Mouse (Mus musculus): ENCODE results near the gene Rab3c. TPM values are rescaled to one million over a fixed set of nuclear protein-coding genes. Genes with fewer than 3 reads are reported as not detected.

Gene Rab3c
- polyA plus RNA-seq, 1 experiment from 2014 or later, result 177 TPM

DNA sequence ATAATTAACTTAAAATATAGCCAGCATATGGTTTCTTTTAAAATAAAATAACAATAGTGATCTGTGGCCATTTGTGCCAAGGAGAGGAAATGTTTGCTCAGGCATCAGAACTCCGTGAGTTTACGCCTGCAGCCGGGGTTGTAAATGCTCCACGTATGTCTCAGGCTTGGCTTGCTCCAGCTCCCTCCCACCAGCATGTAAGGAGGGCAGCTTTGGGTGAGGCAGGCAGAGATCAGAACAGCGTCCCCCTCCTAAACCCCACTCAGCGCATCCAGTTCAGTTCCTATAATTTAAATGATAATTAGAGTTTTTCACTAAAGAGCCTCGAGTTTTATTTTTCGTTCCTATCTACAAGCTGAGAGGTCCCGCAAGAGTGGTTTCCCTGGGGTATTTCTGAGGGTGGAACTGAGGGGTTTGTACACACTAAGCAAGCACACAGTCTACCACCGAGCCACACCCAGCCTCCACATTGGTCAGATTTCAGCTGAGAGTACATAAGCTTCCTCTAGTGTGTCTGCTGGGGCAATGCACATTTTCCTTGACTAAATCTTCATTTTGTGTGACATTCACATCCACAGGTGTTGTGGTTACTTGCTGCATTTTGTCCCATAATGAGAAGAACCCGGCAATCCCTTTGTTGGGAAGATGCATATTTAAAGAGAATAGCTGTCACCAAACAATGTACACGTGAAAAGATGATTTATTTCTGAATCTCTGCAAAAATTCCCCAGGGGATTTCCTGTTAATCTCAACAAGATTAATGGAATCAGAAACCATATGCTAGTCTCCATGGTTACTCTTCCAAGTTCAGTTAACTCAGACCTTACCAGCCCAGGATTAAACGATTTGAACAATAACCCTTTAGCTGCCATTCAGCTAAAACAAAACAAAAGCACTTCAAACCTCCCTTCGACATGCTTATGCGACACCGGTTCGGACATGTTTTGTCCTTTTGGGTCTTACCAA is 186.8 kb downstream of the Rab3c start:
- Histone ChIP-seq H3K9me3 (ENCODE audit: control insufficient read depth, low read length) (no peaks in the 10 kb centered on the region), H3K27me3 (ENCODE audit: control insufficient read depth, insufficient read depth, low read length) (no peaks in the 10 kb centered on the region), H3K9ac (peak overlapping the region; percentile 21; the same call in 1 of the 2 replicates), H3K27ac (peak overlapping the region; percentile 84), H3K4me2 (replicated peaks) (peak overlapping the region; percentile 34), H3K4me1 (replicated peaks; ENCODE audit: control insufficient read depth, insufficient read depth, low read length) (peaks cover 29% of the 10 kb centered on the region), H3K36me3 (replicated peaks; ENCODE audit: control insufficient read depth, insufficient read depth) (no peaks in the 10 kb centered on the region), H3K4me3 (replicated peaks; ENCODE audit: low read length) (no peak overlapping the region)
- peak; percentile 79 for ATAC-seq (ENCODE audit: low FRiP score)
- 24% methylated on average over 17 of the region's 17 CpGs for WGBS
- peak; percentile 72 for DNase-seq (ENCODE audit: low spot score)

DNA sequence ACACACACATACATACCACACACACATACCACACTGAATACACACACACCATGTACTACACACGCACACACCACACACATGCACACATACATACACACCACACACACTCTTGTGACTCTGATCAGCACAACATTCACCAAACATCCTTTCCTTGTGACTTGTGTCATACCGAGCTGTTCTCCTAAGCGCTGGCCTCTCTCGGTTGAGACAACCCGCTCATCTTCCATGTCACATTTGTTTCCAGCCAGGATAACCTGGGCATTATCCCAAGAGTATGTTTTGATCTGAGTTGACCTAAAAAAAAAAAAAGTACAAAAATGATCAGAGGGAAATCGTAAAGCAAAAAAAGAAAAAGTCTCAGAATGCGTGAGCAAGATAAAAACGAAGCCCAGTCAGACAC is 196.8 kb downstream of the Rab3c start:
- Histone ChIP-seq H3K9me3 (ENCODE audit: control insufficient read depth, low read length) (no peaks in the 10 kb centered on the region), H3K36me3 (replicated peaks; ENCODE audit: control insufficient read depth, insufficient read depth) (peaks cover 16% of the 10 kb centered on the region; the same call in 1 of the 2 replicates), H3K4me1 (replicated peaks; ENCODE audit: control insufficient read depth, insufficient read depth, low read length) (no peaks in the 10 kb centered on the region), H3K27me3 (ENCODE audit: control insufficient read depth, insufficient read depth, low read length) (no peaks in the 10 kb centered on the region), H3K4me3 (replicated peaks; ENCODE audit: low read length) (no peak overlapping the region), H3K9ac (no peak overlapping the region), H3K4me2 (replicated peaks) (no peak overlapping the region), H3K27ac (no peak overlapping the region)
- ATAC-seq (ENCODE audit: low FRiP score) (no peak; the same call in 1 of the 2 replicates), DNase-seq (ENCODE audit: low spot score) (no peak)
- WGBS, result 93% methylated on average over 8 of the region's 8 CpGs

DNA sequence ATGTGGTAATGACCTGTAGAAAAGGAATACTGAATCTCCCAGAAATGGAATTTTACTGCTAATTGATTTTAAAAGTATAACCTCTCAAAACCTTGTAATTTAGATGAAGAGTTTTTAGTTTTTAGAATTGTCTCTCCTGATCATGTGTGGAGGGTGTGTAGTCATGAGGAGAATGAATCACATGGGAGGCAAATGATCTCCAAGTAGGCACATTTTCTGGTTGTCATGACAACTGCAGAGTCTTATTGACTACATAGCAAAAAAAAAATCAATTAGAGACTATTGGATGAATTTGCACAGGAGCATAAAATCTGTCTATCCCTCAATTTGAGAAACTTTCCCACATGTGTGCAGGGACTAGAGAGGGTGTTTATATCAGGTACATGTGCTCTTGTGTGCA is 199.6 kb downstream of the Rab3c start:
- no peaks in the 10 kb centered on the region for H3K9me3 ChIP-seq (ENCODE audit: control insufficient read depth, low read length)
- no peak overlapping the region for H3K4me3 ChIP-seq (replicated peaks; ENCODE audit: low read length)
- H3K27ac ChIP-seq, result no peak overlapping the region
- peaks cover 16% of the 10 kb centered on the region; the same call in 1 of the 2 replicates for H3K36me3 ChIP-seq (replicated peaks; ENCODE audit: control insufficient read depth, insufficient read depth)
- H3K9ac ChIP-seq, result no peak overlapping the region
- DNase-seq (ENCODE audit: low spot score) (no peak), ATAC-seq (ENCODE audit: low FRiP score) (no peak)
- H3K27me3 ChIP-seq (ENCODE audit: control insufficient read depth, insufficient read depth, low read length), result no peaks in the 10 kb centered on the region
- H3K4me2 ChIP-seq (replicated peaks), result no peak overlapping the region
- H3K4me1 ChIP-seq (replicated peaks; ENCODE audit: control insufficient read depth, insufficient read depth, low read length), result no peaks in the 10 kb centered on the region

DNA sequence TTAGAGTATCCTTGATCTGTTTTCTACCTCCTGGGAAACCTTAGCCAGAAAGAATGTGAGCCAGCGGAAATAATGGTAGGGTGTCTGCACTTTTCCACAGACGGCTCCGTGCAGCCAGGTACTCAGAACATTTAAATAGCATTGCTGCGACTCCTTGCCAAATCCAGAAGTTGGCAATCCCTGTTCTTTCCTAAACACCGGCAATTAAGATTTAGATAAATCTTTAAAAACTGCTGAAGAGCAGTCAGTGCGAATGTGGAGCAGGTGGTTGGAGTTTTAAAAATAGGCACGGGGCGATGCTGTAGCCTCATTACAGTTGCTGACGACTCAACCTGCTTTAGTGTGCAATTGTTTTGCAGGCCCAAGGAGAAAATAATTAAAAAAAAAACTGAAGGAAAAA is 205.2 kb downstream of the Rab3c start:
- WGBS, result 83% methylated on average over 9 of the region's 9 CpGs
- Histone ChIP-seq H3K4me2 (replicated peaks) (no peak overlapping the region), H3K4me1 (replicated peaks; ENCODE audit: control insufficient read depth, insufficient read depth, low read length) (peaks cover 11% of the 10 kb centered on the region), H3K4me3 (replicated peaks; ENCODE audit: low read length) (no peak overlapping the region), H3K27me3 (ENCODE audit: control insufficient read depth, insufficient read depth, low read length) (no peaks in the 10 kb centered on the region), H3K36me3 (replicated peaks; ENCODE audit: control insufficient read depth, insufficient read depth) (no peaks in the 10 kb centered on the region), H3K27ac (no peak overlapping the region), H3K9ac (no peak overlapping the region), H3K9me3 (ENCODE audit: control insufficient read depth, low read length) (no peaks in the 10 kb centered on the region)
- no peak for DNase-seq (ENCODE audit: low spot score)
- no peak for ATAC-seq (ENCODE audit: low FRiP score)

GRCm38 (mm10) chr13:110074180-110074579 is 206.6 kb downstream of the Rab3c start:
- Histone ChIP-seq H3K27me3 (ENCODE audit: control insufficient read depth, insufficient read depth, low read length) (no peaks in the 10 kb centered on the region), H3K27ac (0 out of 2 replicates have a peak overlapping the region, but pooled peaks have one; percentile 7), H3K4me2 (replicated peaks) (no peak overlapping the region), H3K4me1 (replicated peaks; ENCODE audit: control insufficient read depth, insufficient read depth, low read length) (peaks cover 11% of the 10 kb centered on the region), H3K9me3 (ENCODE audit: control insufficient read depth, low read length) (no peaks in the 10 kb centered on the region), H3K9ac (no peak overlapping the region), H3K36me3 (replicated peaks; ENCODE audit: control insufficient read depth, insufficient read depth) (no peaks in the 10 kb centered on the region), H3K4me3 (replicated peaks; ENCODE audit: low read length) (no peak overlapping the region)
- 67% methylated on average over 2 of the region's 2 CpGs for WGBS
- no peak for ATAC-seq (ENCODE audit: low FRiP score)
- DNase-seq (ENCODE audit: low spot score), result no peak

DNA sequence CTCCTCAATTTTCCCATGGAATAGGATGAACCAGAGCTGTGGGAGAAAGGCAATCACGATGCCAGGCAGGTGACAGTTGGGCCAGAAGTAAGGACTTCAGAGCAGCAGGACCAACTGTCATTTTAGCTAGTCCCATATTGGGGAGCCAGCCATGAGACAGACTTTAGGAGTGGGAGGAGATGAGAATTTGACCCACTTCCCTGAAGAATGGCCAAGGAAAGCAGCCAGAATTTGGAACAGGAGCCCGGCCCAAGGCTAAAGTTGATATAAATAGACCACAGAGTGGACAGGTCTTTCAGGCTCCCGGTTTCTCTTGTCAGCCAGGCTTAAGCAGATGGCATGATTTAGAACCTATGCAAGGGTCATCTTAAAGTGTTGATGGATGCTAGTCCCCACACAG is 213.6 kb downstream of the Rab3c start:
- ATAC-seq (ENCODE audit: low FRiP score) (no peak), DNase-seq (ENCODE audit: low spot score) (no peak)
- no peak overlapping the region for H3K4me2 ChIP-seq (replicated peaks)
- no peaks in the 10 kb centered on the region for H3K9me3 ChIP-seq (ENCODE audit: control insufficient read depth, low read length)
- H3K4me3 ChIP-seq (replicated peaks; ENCODE audit: low read length), result no peak overlapping the region
- WGBS, result 94% methylated on average over 3 of the region's 3 CpGs
- H3K36me3 ChIP-seq (replicated peaks; ENCODE audit: control insufficient read depth, insufficient read depth), result no peaks in the 10 kb centered on the region
- H3K4me1 ChIP-seq (replicated peaks; ENCODE audit: control insufficient read depth, insufficient read depth, low read length), result peaks cover 12% of the 10 kb centered on the region
- H3K27ac ChIP-seq, result no peak overlapping the region
- H3K9ac ChIP-seq, result no peak overlapping the region
- H3K27me3 ChIP-seq (ENCODE audit: control insufficient read depth, insufficient read depth, low read length), result no peaks in the 10 kb centered on the region

DNA sequence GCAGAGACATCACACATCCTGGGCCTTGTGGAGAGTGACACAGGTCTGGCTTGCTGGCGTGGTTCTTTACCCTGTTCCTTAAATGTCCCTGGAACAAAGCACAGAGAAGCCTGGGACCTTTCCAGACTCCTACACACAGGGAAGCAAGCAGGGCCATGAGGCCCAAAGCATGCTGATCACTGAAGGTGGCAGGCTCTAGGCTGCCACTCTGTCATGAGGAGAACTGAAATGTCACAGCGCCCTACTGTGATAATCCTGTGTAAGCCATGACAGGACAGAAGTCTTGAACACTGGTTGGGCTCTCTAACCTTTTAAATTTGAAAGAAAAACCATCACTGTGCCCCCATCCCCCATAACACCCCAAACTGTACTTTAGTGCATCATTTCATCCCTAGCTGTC is 214.1 kb downstream of the Rab3c start:
- ATAC-seq (ENCODE audit: low FRiP score) (no peak), DNase-seq (ENCODE audit: low spot score) (no peak)
- Histone ChIP-seq H3K4me3 (replicated peaks; ENCODE audit: low read length) (no peak overlapping the region), H3K4me1 (replicated peaks; ENCODE audit: control insufficient read depth, insufficient read depth, low read length) (peaks cover 11% of the 10 kb centered on the region), H3K27me3 (ENCODE audit: control insufficient read depth, insufficient read depth, low read length) (no peaks in the 10 kb centered on the region), H3K36me3 (replicated peaks; ENCODE audit: control insufficient read depth, insufficient read depth) (no peaks in the 10 kb centered on the region), H3K27ac (no peak overlapping the region), H3K9ac (no peak overlapping the region), H3K4me2 (replicated peaks) (no peak overlapping the region), H3K9me3 (ENCODE audit: control insufficient read depth, low read length) (no peaks in the 10 kb centered on the region)
- 89% methylated on average over 2 of the region's 2 CpGs for WGBS

DNA sequence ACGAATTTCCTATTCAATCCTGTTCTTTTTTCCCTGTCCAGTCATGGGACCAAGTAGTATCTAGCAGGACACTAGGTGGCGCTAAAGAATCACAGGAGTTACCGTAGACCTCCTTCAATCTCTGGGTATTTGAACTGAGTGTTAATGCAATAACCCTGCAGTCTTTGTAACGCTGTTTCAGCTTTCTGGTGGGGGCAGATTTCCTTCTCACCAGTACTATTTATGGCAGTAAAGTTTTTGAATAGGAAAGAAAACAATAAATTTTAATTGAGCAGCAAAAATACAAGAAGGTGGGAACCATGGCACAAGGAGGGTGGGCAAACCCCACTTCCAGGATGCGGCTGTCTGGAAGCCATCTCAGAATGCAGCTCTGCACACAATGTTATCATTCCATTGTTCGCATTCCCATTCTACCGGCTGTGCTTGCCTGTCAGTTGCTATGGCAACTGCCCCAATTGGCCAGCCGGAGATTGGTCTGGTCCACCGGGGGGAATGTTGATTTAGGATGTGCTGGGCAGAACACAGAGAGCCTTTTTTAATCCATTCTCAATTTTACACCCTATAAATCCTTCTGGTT is 217.9 kb downstream of the Rab3c start:
- DNase-seq (ENCODE audit: low spot score) (peak; percentile 99), ATAC-seq (ENCODE audit: low FRiP score) (peak; percentile 95)
- H3K36me3 ChIP-seq (replicated peaks; ENCODE audit: control insufficient read depth, insufficient read depth), result peaks cover 12% of the 10 kb centered on the region
- peak overlapping the region; percentile 42 for H3K4me2 ChIP-seq (replicated peaks)
- H3K27me3 ChIP-seq (ENCODE audit: control insufficient read depth, insufficient read depth, low read length), result no peaks in the 10 kb centered on the region
- H3K4me3 ChIP-seq (replicated peaks; ENCODE audit: low read length), result no peak overlapping the region
- H3K27ac ChIP-seq, result peak overlapping the region; percentile 93
- no peaks in the 10 kb centered on the region for H3K9me3 ChIP-seq (ENCODE audit: control insufficient read depth, low read length)
- H3K4me1 ChIP-seq (replicated peaks; ENCODE audit: control insufficient read depth, insufficient read depth, low read length), result peaks cover 11% of the 10 kb centered on the region
- 4% methylated on average over 9 of the region's 9 CpGs for WGBS
- peak overlapping the region; percentile 43 for H3K9ac ChIP-seq

DNA sequence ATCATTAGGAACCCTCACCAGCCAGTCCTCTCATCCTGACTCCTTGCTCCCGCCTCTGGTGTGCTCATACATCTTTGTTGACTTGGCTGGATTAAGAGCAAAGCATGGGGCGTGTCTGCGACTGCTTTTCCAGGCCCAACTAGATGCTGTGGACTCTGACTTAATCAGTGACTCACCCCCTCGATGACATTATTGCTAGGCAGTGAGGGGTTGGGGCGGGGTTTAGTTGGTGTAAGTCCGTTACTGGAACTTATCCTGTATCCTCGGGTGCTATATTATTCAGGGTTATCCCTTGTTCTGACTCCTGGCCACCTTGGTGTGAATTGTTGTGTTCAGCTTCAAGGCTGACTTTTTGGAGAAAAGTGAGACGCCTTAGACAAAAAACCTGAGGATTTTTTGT is 218.5 kb downstream of the Rab3c start:
- peaks cover 12% of the 10 kb centered on the region for H3K36me3 ChIP-seq (replicated peaks; ENCODE audit: control insufficient read depth, insufficient read depth)
- no peak for DNase-seq (ENCODE audit: low spot score)
- no peak overlapping the region for H3K4me2 ChIP-seq (replicated peaks)
- peaks cover 11% of the 10 kb centered on the region for H3K4me1 ChIP-seq (replicated peaks; ENCODE audit: control insufficient read depth, insufficient read depth, low read length)
- no peaks in the 10 kb centered on the region for H3K9me3 ChIP-seq (ENCODE audit: control insufficient read depth, low read length)
- ATAC-seq (ENCODE audit: low FRiP score), result no peak
- H3K27me3 ChIP-seq (ENCODE audit: control insufficient read depth, insufficient read depth, low read length), result no peaks in the 10 kb centered on the region
- 61% methylated on average over 8 of the region's 8 CpGs for WGBS
- no peak overlapping the region for H3K4me3 ChIP-seq (replicated peaks; ENCODE audit: low read length)
- H3K9ac ChIP-seq, result peak overlapping the region; percentile 7; the same call in 1 of the 2 replicates
- H3K27ac ChIP-seq, result peak overlapping the region; percentile 93
